Mouse (Mus musculus): Measurements from ENCODE around the gene Pcsk4.
"Not testable (repeated sequence)": the region's sequence is repeated elsewhere in the genome, so short reads cannot be mapped to it uniquely, and the experiment has no call there.

Pcsk4 gene

DNA sequence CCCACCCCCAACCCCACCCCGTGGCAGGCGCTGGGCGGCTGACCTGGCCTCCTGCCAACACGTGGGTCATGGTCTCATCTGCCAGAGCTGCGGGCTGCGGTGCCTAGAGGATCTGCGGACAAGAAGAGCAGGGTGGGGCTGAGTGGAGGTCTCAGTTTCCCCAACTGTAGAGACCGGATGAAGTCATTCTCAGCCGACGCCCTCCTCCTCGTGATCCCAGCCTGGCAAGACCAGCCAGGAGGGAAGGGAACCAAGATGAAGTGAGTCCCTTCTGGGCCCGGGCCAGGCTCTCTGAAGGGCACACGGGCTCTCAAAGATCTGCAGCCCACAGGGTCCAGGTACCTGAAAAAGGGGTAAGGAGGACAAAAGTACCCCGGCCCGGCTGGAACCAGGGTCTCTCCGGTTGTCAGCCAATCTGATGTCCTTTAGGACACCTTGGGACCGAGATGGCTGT, 18.2 kb upstream of the Pcsk4 start:
- no peak for DNase-seq

DNA sequence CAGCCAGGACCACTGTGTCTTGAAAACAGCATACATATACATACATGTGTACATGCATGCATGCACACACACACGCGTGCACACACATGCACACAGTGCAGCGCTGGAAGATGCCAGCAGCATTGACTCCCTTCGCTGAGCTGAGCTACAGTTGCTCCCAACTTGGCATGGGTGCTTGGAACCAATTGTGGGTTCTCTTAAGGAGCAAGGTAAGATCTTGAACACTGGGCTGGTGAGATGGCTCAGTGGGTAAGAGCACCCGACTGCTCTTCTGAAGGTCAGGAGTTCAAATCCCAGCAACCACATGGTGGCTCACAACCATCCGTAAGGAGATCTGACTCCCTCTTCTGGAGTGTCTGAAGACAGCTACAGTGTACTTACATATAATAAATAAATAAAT, 16.6 kb upstream of the Pcsk4 start:
- not testable (repeated sequence) for DNase-seq

DNA sequence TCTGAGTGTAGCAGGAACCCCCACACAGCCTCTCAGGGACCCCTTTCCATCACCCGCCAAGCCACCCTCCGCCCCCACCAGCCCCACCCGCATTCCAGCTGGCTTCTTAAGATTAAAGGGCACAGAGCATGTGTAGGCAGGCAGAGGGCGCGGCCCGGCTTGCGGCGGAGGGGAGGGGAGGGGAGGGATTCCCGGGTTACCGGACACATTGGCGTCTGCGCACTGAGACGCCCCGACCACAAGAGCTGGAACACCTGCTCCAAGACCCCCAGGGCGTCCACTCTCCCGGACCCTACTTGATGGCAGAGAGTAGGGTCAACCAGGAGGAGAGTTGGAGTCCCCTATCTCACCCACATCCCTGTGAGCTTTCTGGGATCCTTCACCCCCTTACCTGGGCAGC, 15.8 kb upstream of the Pcsk4 start:
- DNase-seq = no peak

DNA sequence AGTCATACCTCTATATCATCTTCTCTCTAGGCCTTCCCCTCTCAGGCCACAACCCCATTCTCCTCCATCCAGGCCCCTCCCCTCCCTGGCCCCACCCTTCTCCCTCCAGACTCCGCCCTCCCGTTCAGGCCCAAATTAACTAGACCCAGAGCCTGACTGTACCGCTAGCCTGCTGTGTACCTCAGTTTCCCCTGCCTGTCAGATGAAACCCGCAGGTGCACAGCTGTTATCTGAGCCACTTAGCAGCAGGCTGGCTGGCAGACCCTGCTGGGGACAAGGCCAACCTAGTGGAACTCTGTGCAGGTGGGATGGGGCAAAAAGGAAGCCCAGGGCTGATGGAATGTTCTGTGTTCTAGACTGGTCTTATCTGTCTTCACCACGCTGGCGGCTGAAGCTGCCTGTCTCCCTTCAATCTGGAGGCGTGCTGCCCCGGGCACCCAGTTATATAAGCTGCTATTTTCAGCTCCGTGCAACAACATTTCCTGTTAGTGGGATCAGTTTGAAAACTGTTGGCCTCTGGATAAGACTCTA, 14.9 kb upstream of the Pcsk4 start:
- no peak for DNase-seq

DNA sequence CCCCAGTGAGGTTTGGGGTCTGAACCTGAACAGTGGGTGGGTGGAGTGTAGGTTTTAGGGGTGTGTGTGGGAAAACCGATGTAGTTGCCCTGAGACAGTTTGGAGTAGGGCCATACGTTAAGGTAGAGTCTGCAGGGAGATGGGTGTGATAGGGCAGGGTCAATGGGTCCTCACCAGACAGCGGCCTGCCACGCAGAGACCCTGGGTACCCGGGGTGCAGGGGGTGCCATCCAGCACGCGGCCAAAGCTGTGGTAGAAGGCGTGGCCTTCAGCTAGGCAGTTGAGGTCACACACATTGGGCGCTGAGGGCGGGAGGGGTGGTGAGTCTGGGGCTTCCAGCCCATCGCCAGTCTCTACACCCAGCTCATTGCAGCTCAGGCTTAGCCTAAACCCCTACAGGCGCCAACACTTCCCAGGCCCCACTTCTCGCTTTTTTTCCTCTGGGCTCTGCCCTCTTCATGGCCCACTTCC, 14.2 kb upstream of the Pcsk4 start:
- DNase-seq = no peak

DNA sequence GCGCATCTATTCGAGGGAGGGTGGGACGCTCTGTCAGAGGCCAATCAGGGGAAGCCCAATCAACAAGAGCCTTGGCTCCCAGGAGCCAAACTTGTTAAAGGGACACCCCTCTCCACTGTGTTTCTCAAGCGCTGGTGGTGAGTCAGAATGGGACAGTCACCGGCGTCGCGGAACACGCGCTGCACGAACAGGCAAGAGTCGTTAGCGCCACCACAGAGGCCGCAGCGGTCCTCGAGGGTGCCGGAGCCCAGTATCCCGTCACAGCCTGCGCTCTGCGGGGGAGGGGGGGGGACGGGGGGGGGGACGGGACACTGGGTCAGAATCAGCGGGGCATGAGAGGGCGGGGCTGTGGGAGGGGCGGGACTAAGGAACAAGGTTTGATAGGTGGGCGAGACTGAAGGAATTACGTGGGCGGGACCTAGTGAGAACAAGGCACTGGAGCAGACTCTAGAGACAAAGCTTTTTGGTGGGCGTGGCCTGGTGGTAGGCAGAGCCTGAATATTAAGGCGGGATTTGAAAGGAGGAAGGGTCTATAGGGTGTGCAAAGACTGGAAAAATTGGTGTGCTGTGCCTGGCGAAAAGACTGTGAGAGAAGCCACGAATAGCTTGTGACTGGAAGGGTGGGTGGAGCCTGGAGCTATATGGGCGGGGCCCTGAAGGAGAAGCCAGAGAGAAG, 13.6 kb upstream of the Pcsk4 start:
- DNase-seq = peak in 1 of 2 experiments; percentile 53

DNA sequence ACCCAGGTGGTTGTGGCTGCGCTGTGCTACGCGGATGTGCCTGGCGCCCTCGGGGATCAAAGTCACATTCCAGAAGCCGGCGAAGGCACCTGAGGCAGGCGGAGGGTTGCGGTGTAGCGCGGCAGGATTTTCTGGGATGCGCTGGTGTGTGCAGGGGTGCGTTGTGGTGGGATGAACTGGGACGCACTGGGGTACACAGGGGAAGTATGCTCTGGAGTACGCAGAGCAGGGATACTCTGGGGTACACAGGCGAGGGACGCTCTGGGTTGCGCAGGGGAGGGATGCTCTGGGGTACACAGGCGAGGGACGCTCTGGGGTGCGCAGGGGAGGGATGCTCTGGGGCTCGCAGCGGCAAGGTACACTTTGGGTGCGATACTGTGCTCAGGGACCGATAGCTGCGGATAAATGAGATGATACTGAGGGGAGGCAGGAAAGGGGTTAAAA, 13.0 kb upstream of the Pcsk4 start:
- DNase-seq = no peak

DNA sequence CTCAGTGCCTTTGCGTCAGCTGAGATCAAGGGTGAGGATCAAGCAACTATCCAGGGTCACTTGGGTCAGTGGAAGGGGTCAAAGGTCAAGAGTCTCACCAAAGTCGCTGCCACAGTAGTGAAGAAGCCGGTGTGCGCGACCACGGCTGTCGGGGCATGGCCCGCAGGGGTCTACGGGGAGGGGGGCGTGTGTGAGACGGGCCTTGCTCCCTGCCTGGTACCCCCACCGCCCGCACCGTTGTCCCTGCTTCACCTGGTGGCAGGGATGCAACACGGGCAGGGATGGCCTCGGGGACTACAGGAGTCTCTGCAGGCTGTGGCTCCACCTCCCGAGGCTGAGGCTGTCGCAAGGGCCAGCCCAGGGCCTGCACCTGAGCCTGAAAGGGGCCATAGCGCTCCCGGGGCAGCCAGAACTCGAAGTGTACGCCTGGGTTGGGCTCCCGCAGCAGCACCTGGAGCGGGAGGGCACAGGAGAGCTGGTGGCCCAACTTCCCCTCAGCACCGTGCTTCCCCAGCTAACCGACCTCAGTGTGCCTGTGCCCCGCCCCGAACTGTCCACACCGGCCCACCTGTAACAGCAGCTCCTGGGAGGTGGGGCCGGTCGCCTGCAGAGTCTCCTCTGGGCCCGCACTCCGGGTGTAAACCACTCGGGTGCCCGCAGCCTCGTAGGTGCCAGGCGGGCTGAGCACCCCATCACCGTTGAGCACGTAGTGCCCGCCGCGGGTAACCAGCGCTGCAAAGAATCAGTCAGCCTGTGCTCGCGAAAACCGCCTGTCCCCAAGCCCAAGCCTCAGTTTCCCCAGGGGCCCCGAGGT, 12.4 kb upstream of the Pcsk4 start:
- no peak for DNase-seq

DNA sequence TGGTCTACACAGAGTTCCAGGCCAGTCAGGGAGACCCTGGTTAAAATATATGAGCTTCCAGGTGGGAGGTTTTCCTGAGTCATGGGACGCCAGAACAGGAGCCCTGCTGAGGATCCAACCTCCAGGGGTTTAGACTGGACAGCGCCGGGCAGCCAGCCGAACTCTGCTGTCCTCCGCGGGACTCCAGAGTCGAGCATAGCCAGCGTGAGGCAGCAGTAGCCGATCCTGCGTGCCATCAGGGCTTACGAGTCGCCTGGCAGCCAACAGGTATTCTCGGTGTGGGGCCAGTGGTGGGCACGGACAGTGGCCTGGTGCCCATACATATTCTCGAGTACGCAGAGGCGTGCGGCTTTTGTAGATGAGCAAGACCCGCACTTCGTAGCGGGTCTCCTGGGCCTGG, 11.7 kb upstream of the Pcsk4 start:
- no peak for DNase-seq

DNA sequence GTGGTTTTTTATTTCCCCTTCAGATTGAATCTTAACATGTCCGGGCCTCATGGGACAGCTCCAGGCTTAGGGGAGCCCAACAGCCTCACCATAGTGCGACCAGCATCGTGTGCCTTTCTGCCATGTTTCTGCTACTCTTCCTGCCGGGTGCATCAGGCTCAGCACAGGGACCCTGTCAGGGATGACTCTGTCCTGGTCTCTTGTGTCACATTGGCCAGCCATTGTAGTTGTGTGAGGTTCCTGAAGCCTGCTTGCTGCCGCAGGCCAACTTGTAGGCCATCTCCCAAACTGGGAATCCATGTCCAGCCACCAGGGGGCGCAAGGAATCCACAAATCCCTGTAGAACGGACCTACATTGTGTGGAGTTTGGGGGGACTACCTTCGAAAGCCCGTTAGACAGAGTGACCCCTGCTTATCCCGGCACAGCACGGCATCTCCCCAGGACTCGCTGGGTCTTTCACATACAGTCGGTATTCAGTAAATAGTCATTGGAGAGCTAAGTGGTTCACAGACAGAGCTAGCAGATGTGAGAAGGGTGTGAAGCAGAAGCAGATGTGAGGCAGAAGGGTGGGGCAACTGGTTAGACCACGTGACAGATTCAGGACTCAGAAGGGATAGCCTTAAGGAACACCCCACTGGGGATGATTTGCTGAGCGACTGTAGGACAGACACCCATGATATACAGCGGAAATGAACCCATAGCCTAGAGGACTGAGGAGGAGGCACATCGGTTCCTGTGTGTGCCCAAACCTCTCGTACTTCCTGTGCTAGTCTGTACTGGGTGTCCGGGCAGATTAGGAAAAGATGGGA, 10.8 kb upstream of the Pcsk4 start:
- DNase-seq = peak; percentile 94 to 96

DNA sequence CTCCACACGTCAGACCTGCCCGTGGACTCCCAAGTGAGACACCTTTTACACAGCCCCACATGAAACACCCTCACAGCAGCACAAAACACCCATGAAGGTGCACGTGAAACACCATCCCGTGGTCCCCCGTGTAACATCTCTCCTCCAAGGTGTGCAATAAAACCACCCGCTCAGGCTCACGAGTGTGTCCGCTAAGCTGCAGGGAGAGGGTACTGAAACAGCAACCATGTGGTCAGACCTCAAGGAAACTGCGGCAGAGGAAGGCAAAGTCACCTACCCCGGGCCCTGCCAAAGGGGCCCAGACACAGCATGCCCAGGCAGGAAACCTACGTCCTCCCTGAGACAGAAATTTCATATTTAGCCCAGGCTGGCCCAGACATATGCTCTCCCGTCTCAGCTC, 7.0 kb upstream of the Pcsk4 start:
- DNase-seq = no peak

DNA sequence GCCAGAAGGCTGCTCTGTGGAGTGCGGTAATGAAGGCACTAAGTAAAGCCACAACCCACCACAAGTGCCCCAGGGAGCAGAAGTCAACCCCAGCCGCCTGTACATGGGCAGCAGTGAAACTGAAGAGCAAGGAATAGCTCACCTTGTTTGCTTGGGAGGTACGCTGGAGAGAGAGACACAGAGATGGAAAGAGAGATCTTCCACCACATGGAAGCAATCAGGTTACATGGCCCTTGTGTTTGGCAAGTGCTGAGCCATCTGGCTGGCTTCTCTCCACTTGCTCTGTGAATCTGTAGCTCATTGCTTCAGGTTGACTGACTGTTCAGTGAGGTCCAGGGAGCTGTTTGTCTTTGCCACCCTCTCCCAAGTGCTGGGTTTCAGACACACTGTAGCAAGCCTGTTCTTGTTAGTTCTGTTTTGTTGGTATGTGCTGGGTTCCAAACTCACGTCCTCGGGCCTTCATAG, 3.3 kb upstream of the Pcsk4 start:
- peak; percentile 85 for DNase-seq

DNA sequence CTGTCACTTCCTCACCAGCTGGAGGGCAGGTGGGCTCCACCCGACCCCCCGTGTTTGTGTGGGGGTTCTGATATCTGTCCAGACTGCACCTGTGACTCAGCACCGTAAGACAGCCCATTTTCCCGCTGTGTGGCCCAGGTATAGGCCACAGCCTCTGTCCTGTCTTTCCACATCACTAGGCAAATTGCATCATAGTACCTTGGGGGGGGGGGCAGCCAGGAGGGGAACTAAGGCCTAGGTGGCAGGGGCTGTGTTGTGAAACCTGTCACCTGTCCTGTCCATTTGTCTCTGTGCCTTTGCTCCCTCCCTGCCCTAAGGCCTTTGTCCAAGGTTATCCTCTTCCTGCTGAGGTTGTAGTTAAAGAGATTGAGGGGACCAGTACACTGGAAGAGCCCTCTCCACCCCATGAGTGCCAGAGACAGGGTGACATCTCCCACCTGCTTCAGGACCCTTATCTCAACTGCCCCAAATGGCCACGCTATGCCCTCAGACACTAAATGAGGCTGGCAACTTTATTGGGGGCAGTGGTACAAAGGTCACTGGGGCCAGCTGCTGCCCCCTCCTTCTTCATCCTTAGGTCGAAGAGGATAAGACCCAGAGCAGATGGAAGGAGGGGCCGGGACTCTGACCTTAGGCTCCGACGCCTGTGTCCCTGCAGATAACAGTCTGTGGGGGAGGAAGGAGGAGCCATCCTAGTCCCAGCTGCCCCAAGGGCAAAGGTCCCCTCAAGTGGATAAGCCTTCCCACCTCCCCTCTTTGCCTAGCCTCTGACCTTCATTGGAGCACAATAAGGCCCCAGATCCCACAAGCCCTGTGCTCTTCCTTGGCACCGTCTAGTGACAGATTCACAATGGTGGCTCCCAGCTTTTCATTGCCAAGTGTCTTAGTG, 2.6 kb upstream of the Pcsk4 start:
- peak in 1 of 2 experiments; percentile 84 for DNase-seq

DNA sequence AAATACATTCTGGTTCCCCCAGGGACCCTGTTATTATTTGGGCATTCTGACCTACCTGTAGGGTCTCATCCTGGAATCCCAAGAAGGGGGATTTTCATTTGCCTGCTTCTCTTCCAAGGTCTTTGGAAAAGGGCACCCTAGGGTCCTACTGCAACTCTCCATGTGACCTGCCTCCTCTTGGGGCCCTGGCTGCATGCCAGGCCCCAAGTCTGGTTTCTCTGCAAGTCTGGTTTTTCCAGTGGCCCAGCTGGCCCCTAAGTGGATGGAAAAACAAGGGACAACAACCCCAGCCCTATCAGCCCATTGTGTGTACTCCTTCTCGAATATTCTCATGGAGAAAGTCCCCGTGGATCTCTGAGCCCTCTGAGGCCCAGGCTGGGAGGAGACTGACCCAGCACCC, 1.6 kb upstream of the Pcsk4 start:
- DNase-seq = no peak

DNA sequence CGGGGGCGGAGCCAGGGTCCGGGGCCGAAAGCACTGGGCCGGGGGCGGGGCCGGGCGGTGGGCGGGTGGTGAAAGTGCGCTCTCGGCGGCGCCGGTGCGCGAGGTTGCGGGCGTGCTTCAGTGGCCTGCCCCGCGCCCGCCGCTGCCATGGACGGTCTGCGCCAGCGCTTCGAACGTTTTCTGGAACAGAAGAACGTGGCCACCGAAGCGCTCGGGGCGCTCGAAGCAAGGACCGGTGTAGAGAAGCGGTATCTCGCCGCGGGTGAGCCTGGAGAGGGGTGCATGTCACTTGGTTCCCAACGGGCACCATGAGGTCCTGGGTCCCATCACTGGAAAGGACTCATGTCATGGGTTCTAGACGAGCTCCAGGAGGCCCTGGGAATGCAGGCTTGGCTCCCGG, 786 bp upstream of the Pcsk4 start:
- no peak for DNase-seq

DNA sequence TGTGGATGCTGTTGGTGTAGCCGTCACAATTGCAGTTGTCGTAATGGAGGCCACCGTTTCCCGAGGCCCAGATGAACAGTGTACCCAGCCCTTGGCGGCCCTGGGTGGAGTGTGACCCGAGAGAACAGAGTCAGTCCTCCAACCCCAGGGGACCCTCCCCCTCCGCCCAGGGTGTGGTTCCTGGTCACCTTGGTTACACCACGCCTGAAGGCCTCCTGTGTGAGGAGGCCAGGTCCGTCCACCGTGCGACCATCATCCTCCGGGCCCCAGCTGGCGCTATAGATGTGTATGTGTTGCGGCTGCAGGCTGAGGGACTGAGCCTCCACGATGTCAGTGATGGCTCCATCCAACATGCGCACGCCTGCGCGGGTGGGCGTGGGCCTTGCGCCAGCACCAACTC, 4.3 kb downstream of the Pcsk4 start:
- DNase-seq = no peak

DNA sequence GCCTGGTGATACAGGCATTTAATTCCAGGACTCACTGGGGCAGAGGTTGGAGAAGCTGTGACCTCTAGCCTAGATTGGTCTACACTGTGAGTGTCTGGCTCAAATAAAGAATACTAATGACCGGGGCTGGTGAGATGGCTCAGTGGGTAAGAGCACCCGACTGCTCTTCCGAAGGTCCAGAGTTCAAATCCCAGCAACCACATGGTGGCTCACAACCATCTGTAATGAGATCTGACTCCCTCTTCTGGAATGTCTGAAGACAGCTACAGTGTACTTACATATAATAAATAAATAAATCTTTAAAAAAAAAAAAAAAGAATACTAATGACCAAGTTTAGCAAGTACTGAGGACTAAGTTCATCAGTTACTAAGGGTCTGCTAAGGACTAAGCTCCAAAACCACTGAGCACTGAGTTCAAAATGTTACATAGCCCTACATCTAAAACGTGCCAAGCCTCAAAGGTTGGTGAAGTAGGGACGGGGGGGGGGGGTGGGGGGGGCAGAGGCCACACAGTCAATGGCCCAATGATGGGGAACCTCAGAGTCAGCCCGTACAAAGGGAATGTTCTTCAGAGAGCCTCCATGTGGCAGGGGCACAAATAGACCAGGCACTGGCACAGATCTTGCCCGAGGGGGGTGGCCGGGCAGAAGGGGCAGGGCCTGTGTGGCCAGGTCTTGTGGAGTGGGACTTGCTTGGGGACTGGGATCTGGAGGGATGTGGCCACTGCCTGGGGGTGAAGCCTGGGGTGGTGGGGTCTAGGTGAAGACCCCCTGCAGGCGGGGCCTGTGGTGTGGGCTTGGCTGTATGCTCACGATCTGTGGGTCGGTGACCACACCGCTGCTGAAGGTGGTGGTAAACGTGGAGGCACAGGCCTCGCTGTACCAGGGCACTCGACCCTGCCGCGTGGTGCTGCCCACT, 4.9 kb downstream of the Pcsk4 start:
- DNase-seq = no peak

DNA sequence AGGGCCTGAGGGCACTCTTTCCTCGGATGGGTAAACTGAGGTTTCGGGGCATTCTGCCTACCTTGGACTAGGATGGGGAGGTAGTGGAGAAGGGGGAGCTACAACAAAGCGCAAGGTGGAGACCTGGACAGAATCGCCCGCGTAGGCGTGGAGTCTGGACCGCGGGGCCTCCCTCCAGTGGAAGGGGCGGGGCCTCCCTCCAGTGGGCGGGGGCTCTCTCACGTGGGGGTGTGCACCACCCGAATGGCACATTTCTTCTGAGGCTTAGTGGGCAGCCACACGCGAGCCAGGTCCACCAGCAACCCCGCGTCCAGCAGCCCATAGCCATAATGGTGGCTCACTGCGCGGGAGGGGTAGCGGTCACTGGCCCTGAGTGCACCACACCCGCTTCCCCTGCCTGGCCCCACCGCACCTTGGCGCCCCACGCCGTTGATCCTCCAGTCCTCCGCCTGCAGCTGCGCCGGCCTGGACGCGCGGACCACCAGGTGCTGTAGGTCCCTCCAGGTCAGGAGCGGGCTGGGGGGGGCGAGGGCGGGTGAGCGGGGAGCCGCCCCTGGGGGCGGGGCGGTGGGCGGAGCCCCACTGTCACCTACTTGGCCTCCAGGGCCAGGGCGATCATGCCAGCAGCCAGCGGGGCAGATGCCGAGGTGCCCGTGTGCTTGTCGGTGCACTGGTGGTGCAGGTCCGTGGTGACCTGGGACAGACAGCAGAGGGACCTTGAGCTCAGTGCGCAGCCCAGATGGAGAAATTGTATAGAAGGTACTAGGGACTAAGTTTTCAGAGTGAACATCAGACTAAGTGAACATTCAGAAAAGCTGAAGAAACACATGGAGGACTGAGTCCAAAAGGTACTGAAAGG, 5.8 kb downstream of the Pcsk4 start:
- peak; percentile 73 to 75 for DNase-seq

DNA sequence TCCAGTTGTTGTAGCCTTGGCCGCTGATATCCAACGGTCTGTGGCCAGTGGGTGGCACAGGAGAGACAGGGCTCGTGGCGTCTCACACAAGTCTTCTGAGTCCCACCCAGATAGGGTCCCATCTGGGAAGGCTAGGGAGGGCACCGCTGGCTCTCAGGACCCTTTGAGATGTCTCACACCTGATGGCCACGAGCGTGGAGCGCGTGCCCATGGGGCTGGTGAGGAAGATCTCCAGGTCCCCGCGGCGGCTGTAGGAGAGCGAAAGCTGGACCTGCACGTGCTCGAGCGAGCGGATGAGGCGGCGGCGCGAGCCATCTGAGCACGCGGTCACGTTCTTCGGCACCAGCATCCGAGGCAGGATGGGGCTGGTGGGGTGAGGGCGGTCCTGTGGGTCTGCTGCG, 6.5 kb downstream of the Pcsk4 start:
- DNase-seq = peak; percentile 41 to 58
